ENCODE assay signal across 28 mouse cellular contexts in the genomic region with DNA sequence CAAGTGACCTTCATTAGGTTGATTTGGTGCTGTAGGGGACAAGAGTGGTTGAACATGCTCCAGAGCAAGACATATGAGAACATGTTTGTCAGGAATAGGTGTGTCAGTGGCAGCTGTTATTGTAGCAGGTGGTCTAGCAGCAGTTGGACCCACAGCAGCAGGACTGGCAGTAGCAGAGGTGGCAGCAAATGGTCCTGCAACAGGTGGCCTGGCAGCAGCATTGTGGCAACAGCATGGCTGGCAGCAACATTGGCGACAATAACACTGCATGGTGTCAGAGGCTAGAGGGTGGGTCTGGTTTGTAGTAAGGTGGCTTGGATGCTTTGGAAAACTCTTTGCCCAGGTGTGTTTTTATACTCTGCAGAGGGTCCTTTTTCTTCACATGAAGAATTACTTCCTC. TPM values are rescaled to one million over a fixed set of nuclear protein-coding genes. Genes with fewer than 3 reads are reported as not detected.
"Had no signal": no experiment of that assay in that cellular context is flagged by ENCODE, and none has a peak within 500 bp of the region (broad histone marks: within the 10 kb centered on the region; RNA-seq: fewer than 3 reads in every experiment).

No protein-coding gene starts in this region.

- ATAC-seq: liver, postnatal 0 days; lung, postnatal 0 days; midbrain, embryonic 13.5 days; midbrain, embryonic 15.5 days had no signal

- H3K36me3 ChIP-seq: lung, embryonic 15.5 days; midbrain, embryonic 13.5 days; midbrain, embryonic 15.5 days; neural tube, embryonic 13.5 days; neural tube, embryonic 15.5 days had no signal

- H3K4me1 ChIP-seq: lung, embryonic 15.5 days; midbrain, embryonic 13.5 days; midbrain, embryonic 15.5 days; neural tube, embryonic 13.5 days; neural tube, embryonic 15.5 days had no signal

- H3K27me3 ChIP-seq: lung, embryonic 15.5 days; midbrain, embryonic 13.5 days; midbrain, embryonic 15.5 days; neural tube, embryonic 13.5 days; neural tube, embryonic 15.5 days had no signal

- H3K9me3 ChIP-seq: lung, embryonic 15.5 days; midbrain, embryonic 13.5 days; midbrain, embryonic 15.5 days; neural tube, embryonic 13.5 days; neural tube, embryonic 15.5 days had no signal

- H3K9ac ChIP-seq: liver, postnatal 0 days; lung, embryonic 15.5 days; midbrain, embryonic 13.5 days; midbrain, embryonic 15.5 days; neural tube, embryonic 13.5 days; neural tube, embryonic 15.5 days had no signal

- DNase-seq: liver, postnatal 0 days; lung, adult 2 months; lung, postnatal 14 days; lung, postnatal 36 days; retina, postnatal 1 day; right cerebral cortex, adult 18-20 months; right cerebral cortex, postnatal 25 days; right cerebral cortex, postnatal 4 days; spleen, adult 18-20 months; thymus, adult 18-20 months; thymus, postnatal 14 days; thymus, postnatal 36 days had no signal

- H3K4me2 ChIP-seq: lung, embryonic 15.5 days; midbrain, embryonic 11.5 days; midbrain, embryonic 13.5 days; midbrain, embryonic 15.5 days; neural tube, embryonic 13.5 days; neural tube, embryonic 15.5 days had no signal

- H3K4me3 ChIP-seq: lung, embryonic 15.5 days; midbrain, embryonic 13.5 days; midbrain, embryonic 15.5 days; neural tube, embryonic 13.5 days; neural tube, embryonic 15.5 days had no signal

- H3K27ac ChIP-seq: lung, embryonic 15.5 days; macrophage; midbrain, embryonic 13.5 days; midbrain, embryonic 15.5 days; neural tube, embryonic 13.5 days; neural tube, embryonic 15.5 days had no signal

RNA-seq across cellular contexts. Expression of gene Gm14180, which starts 15.3 kb away (rescaled TPM):
- total RNA-seq: megakaryocyte progenitor cell, adult 5-6 weeks; midbrain, postnatal 0 days; monocyte, adult 5-6 weeks had no signal
- polyA plus RNA-seq: liver, postnatal 0 days; lung, adult 2 months; lung, embryonic 15.5 days; lung, postnatal 0 days; macrophage; midbrain, embryonic 11.5 days; midbrain, embryonic 13.5 days; midbrain, embryonic 15.5 days; midbrain, postnatal 0 days; neural tube, embryonic 11.5 days; neural tube, embryonic 13.5 days; neural tube, embryonic 15.5 days; small intestine, adult 2 months; stomach, embryonic 14.5 days; stomach, embryonic 16.5 days; thymus, postnatal 0 days had no signal

RNA-seq across cellular contexts. Expression of gene Gm14190, which starts 28.2 kb away (rescaled TPM):
- total RNA-seq: megakaryocyte progenitor cell, adult 5-6 weeks; midbrain, postnatal 0 days; monocyte, adult 5-6 weeks had no signal
- polyA plus RNA-seq: liver, postnatal 0 days; lung, adult 2 months; lung, embryonic 15.5 days; lung, postnatal 0 days; macrophage; midbrain, embryonic 11.5 days; midbrain, embryonic 13.5 days; midbrain, embryonic 15.5 days; midbrain, postnatal 0 days; neural tube, embryonic 11.5 days; neural tube, embryonic 13.5 days; neural tube, embryonic 15.5 days; small intestine, adult 2 months; stomach, embryonic 14.5 days; stomach, embryonic 16.5 days; thymus, postnatal 0 days had no signal

RNA-seq across cellular contexts. Expression of gene Krtap4-6, which starts 53.0 kb away (rescaled TPM):
- total RNA-seq: megakaryocyte progenitor cell, adult 5-6 weeks; midbrain, postnatal 0 days; monocyte, adult 5-6 weeks had no signal
- polyA plus RNA-seq: liver, postnatal 0 days; lung, adult 2 months; lung, embryonic 15.5 days; lung, postnatal 0 days; macrophage; midbrain, embryonic 11.5 days; midbrain, embryonic 13.5 days; midbrain, embryonic 15.5 days; midbrain, postnatal 0 days; neural tube, embryonic 11.5 days; neural tube, embryonic 13.5 days; neural tube, embryonic 15.5 days; small intestine, adult 2 months; stomach, embryonic 14.5 days; stomach, embryonic 16.5 days; thymus, postnatal 0 days had no signal

RNA-seq across cellular contexts. Expression of gene Gm11595, which starts 54.0 kb away (rescaled TPM):
- total RNA-seq: megakaryocyte progenitor cell, adult 5-6 weeks; midbrain, postnatal 0 days; monocyte, adult 5-6 weeks had no signal
- polyA plus RNA-seq: liver, postnatal 0 days; lung, adult 2 months; lung, embryonic 15.5 days; lung, postnatal 0 days; macrophage; midbrain, embryonic 11.5 days; midbrain, embryonic 13.5 days; midbrain, embryonic 15.5 days; midbrain, postnatal 0 days; neural tube, embryonic 11.5 days; neural tube, embryonic 13.5 days; neural tube, embryonic 15.5 days; small intestine, adult 2 months; stomach, embryonic 14.5 days; stomach, embryonic 16.5 days; thymus, postnatal 0 days had no signal

RNA-seq across cellular contexts. Expression of gene Gm11563, which starts 60.0 kb away (rescaled TPM):
- total RNA-seq: megakaryocyte progenitor cell, adult 5-6 weeks; midbrain, postnatal 0 days; monocyte, adult 5-6 weeks had no signal
- polyA plus RNA-seq: liver, postnatal 0 days; lung, adult 2 months; lung, embryonic 15.5 days; lung, postnatal 0 days; macrophage; midbrain, embryonic 11.5 days; midbrain, embryonic 13.5 days; midbrain, embryonic 15.5 days; midbrain, postnatal 0 days; neural tube, embryonic 11.5 days; neural tube, embryonic 13.5 days; neural tube, embryonic 15.5 days; small intestine, adult 2 months; stomach, embryonic 14.5 days; stomach, embryonic 16.5 days; thymus, postnatal 0 days had no signal
